Comparison of ENCODE assay signal across 9 mouse cellular contexts in genomic region chr4:114635889-114636288, GRCm38 (mm10).
DNase-seq lines count a peak whose midpoint lies in the region; ATAC-seq and TF ChIP-seq lines count a peak whose summit lies in the region.
"Had no signal": no experiment of that assay in that cellular context is flagged by ENCODE, and none has a peak within 500 bp of the region (broad histone marks: within the 10 kb centered on the region; RNA-seq: fewer than 3 reads in every experiment).

No protein-coding gene starts in this region.

- no peak overlapping the region for H3K4me3 ChIP-seq in kidney, postnatal 0 days (replicated peaks; ENCODE audit: low read depth, low read length)
- H3K4me3 ChIP-seq in limb, embryonic 14.5 days (replicated peaks; ENCODE audit: low read length), result no peak overlapping the region
- H3K4me3 ChIP-seq: erythroblast, embryonic 14.5 days had no signal

- DNase-seq in urinary bladder, postnatal 14 days (ENCODE audit: low spot score), result peak; percentile 70
- no peak for DNase-seq in urinary bladder, postnatal 10 days (ENCODE audit: low spot score)
- DNase-seq in gastrocnemius, postnatal 4 days (ENCODE audit: low spot score in 2 of 2), result peak; percentile 36 to 69
- peak; percentile 71 for DNase-seq in kidney, postnatal 0 days (ENCODE audit: low spot score)
- peak; percentile 79 for DNase-seq in limb, embryonic 14.5 days (ENCODE audit: low spot score)
- peak; percentile 9 for DNase-seq in retina, adult 2 months (ENCODE audit: low read depth, low spot score)
- DNase-seq in c-Kit-positive CD71-positive TER-119-positive erythroid progenitor cells, embryonic 14.5 days (ENCODE audit: low spot score), result no peak

- H3K4me1 ChIP-seq in kidney, postnatal 0 days (replicated peaks; ENCODE audit: insufficient read depth, low read length), result no peaks in the 10 kb centered on the region
- no peaks in the 10 kb centered on the region for H3K4me1 ChIP-seq in limb, embryonic 14.5 days (ENCODE audit: control insufficient read depth, insufficient read depth, low read length)

- no peaks in the 10 kb centered on the region for H3K9me3 ChIP-seq in kidney, postnatal 0 days (replicated peaks; ENCODE audit: low read length)
- no peaks in the 10 kb centered on the region for H3K9me3 ChIP-seq in limb, embryonic 14.5 days (ENCODE audit: control insufficient read depth, low read length)

- H3K9ac ChIP-seq in kidney, postnatal 0 days (ENCODE audit: low read depth, low read length), result no peak overlapping the region
- no peak overlapping the region for H3K9ac ChIP-seq in limb, embryonic 14.5 days (ENCODE audit: low read depth, low read length, severe bottlenecking)

- WGBS in kidney, postnatal 0 days, result 21% methylated on average over 5 of the region's 5 CpGs
- 17% methylated on average over 5 of the region's 5 CpGs for WGBS in limb, embryonic 14.5 days

- peak; percentile 85 for ATAC-seq in common myeloid progenitor, adult 5-6 weeks (replicated peaks; ENCODE audit: low read depth, poor library complexity, severe bottlenecking)
- peak; percentile 49; the same call in 1 of the 2 replicates for ATAC-seq in kidney, postnatal 0 days (replicated peaks; ENCODE audit: low FRiP score, low read depth)
- 0 out of 2 replicates have a peak, but pooled peaks have one; percentile 67 for ATAC-seq in limb, embryonic 14.5 days (ENCODE audit: low FRiP score, low read depth)

- no peak overlapping the region for H3K27ac ChIP-seq in kidney, postnatal 0 days
- no peak overlapping the region for H3K27ac ChIP-seq in limb, embryonic 14.5 days (replicated peaks; ENCODE audit: low read depth, low read length)

- TF ChIP-seq POLR2A in limb, embryonic 14.5 days (IDR thresholded peaks at IDR 0.05; ENCODE audit: borderline replicate concordance, extremely low read depth, insufficient read depth, insufficient read length), result no peak

- H3K27me3 ChIP-seq in kidney, postnatal 0 days (ENCODE audit: insufficient read depth, low read length), result no peaks in the 10 kb centered on the region
- peaks cover 8% of the 10 kb centered on the region for H3K27me3 ChIP-seq in limb, embryonic 14.5 days (ENCODE audit: control insufficient read depth, insufficient read depth, low read length)

- TF ChIP-seq CTCF in kidney, postnatal 0 days (IDR thresholded peaks at IDR 0.05; ENCODE audit: low read depth), result peak; percentile 83

- H3K4me2 ChIP-seq in kidney, postnatal 0 days (ENCODE audit: low read length), result no peak overlapping the region
- no peak overlapping the region for H3K4me2 ChIP-seq in limb, embryonic 14.5 days (replicated peaks; ENCODE audit: low read depth, low read length, severe bottlenecking)

- no peaks in the 10 kb centered on the region for H3K36me3 ChIP-seq in kidney, postnatal 0 days (ENCODE audit: insufficient read depth, low read length)
- no peaks in the 10 kb centered on the region for H3K36me3 ChIP-seq in limb, embryonic 14.5 days (ENCODE audit: control insufficient read depth, insufficient read depth, low read length)

Comparison
In these comparisons a context has a peak if more than half of its experiments do, and no peak if none do; other contexts are left out.
1. DNase-seq: peak in urinary bladder, postnatal 14 days (single experiment), gastrocnemius, postnatal 4 days (2 of 2), kidney, postnatal 0 days (single experiment), limb, embryonic 14.5 days (single experiment) and retina, adult 2 months (single experiment); none in urinary bladder, postnatal 10 days (single experiment) and c-Kit-positive CD71-positive TER-119-positive erythroid progenitor cells, embryonic 14.5 days (single experiment).
2. Peak in every context shown above with its lines, with median percentiles within 50 percentile points of each other: ATAC-seq.